Mouse (Mus musculus) left cerebral cortex, postnatal 25 days (tissue): ENCODE results near the gene Slc16a3. TPM values are rescaled to one million over a fixed set of nuclear protein-coding genes. Genes with fewer than 3 reads are reported as not detected.

Experiments
- DNase-seq, 2 experiments: peaks; one replicate each; pipeline ENCODE4 v3.0.0; 2022; ENCODE audit warnings: low spot score in 2 of 2, mixed read lengths in 1 of 2
- intact Hi-C: fragments of 180-260 bp; cut with DNase I; formaldehyde crosslinking; loops from one replicate; pipeline ENCODE4 v1.15.1; 2025
- total RNA-seq, 2 experiments: library from RNA; stranded (reverse); gene quantifications; 2 replicates each; pipeline ENCODE4 v1.2.3; 2021

The Slc16a3 gene
- total RNA-seq, 2 experiments from 2014 or later = 4.4 to 4.6 TPM

GRCm38 (mm10) chr11:120994741-120995140, 46.5 kb downstream of the Slc16a3 start:
- intact Hi-C loops = no loop called here
- no peak for DNase-seq

DNA sequence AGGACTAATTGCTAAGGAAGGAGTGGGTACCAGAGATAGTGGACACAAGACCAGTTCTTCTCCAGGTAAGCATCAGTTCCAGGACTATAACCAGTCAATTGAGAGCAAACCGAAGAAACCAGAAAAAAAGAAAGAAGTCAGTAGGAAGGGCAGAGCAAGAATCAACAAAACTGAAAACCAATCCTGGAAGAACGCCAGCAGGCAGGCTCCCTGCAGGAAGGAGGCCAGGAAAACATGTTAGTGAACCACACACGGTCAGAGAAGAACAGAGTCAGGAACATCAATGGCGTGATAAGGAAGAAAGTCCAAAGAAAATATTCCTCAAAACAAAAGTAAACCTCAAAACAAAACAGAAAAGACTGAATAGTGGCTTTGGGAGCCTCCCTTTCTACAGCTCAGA, 53.7 kb downstream of the Slc16a3 start:
- intact Hi-C loops = no loop called here
- DNase-seq = no peak

GRCm38 (mm10) chr11:121004281-121004680, 56.0 kb downstream of the Slc16a3 start:
- intact Hi-C loops = no loop called here
- DNase-seq = peak in 1 of 2 experiments; percentile 50

DNA sequence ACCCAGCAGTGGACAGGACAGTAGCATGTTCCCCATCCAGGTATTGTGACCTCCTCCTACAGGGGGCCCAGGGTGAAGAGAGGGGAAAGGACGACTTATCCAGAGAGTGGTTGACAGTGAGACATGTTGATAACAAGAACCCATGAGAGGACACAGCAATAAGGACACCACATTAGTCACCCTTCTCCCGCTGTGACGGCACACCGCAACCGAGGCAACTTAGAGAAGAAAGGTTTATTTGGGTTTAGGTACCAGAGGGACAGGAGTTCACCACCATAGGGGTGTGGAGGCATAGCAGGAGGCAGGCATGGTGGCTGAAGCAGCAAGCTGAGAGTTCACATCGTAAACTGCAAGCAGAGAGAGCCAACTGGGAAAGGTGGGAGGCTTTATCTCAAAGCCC, 57.9 kb downstream of the Slc16a3 start:
- no peak for DNase-seq
- intact Hi-C loops = no loop called here

- intact Hi-C loops = no loop called here
- DNase-seq = no peak
Measured at GRCm38 (mm10) chr11:121010044-121010755, 61.9 kb downstream of the Slc16a3 start.

Other genes starting within 250 kb of the Slc16a3 start
- gene Cenpx, start 234.7 kb upstream of the Slc16a3 start, total RNA-seq = 10 to 100 TPM; 18.0 to 22.7 TPM
- 10 to 100 TPM; 50.4 to 60.0 TPM for gene Lrrc45, start 234.6 kb upstream of the Slc16a3 start, total RNA-seq
- 10 to 100 TPM; 39.4 to 41.0 TPM for gene Rac3, start 227.0 kb upstream of the Slc16a3 start, total RNA-seq
- 1 to 10 TPM; 6.1 to 7.4 TPM for gene Dcxr, start 221.2 kb upstream of the Slc16a3 start, total RNA-seq
- gene Cbr2, start 216.4 kb upstream of the Slc16a3 start, total RNA-seq = 1 to 10 TPM; 2.6 to 3.7 TPM
- gene Hmga1b, start 185.7 kb upstream of the Slc16a3 start, total RNA-seq = 10 to 100 TPM; 29.3 to 33.1 TPM
- 10 to 100 TPM; 62.9 to 63.3 TPM for gene Rfng, start 164.3 kb upstream of the Slc16a3 start, total RNA-seq
- gene Gps1, start 164.2 kb upstream of the Slc16a3 start, total RNA-seq = 100 to 1,000 TPM; 139 to 143 TPM
- gene Dus1l, start 152.1 kb upstream of the Slc16a3 start, total RNA-seq = 10 to 100 TPM; 40.0 to 42.8 TPM
- 100 to 1,000 TPM; 168 to 171 TPM for gene Fasn, start 123.9 kb upstream of the Slc16a3 start, total RNA-seq
- 1 to 10 TPM; 6.7 to 8.0 TPM for gene Ccdc57, start 15.6 kb upstream of the Slc16a3 start, total RNA-seq
- gene Csnk1d, start 42.9 kb downstream of the Slc16a3 start, total RNA-seq = 100 to 1,000 TPM; 116 to 122 TPM
- 1 to 10 TPM; 1.6 to 1.7 TPM for gene Cd7, start 90.9 kb downstream of the Slc16a3 start, total RNA-seq
- gene Sectm1b, start 115.1 kb downstream of the Slc16a3 start, total RNA-seq = not detected
- gene Sectm1a, start 132.7 kb downstream of the Slc16a3 start, total RNA-seq = not detected
- not detected for gene Tex19.2, start 170.2 kb downstream of the Slc16a3 start, total RNA-seq
- not detected for gene Tex19.1, start 197.7 kb downstream of the Slc16a3 start, total RNA-seq
- not detected for gene Uts2r, start 211.8 kb downstream of the Slc16a3 start, total RNA-seq